Mouse (Mus musculus) E14TG2a.4 (cell line): ENCODE results near the gene Dock8.

Experiments used
- CTCF ChIP-seq: conservative IDR thresholded peaks from 2 replicates; pipeline ENCODE4 v1.5.1; 2014; ENCODE audit warnings: low read length
- NANOG ChIP-seq: IDR thresholded peaks from 2 replicates; pipeline ENCODE4 v1.6.1; 2014; ENCODE audit warnings: borderline replicate concordance, low read length, mixed read lengths

DNA sequence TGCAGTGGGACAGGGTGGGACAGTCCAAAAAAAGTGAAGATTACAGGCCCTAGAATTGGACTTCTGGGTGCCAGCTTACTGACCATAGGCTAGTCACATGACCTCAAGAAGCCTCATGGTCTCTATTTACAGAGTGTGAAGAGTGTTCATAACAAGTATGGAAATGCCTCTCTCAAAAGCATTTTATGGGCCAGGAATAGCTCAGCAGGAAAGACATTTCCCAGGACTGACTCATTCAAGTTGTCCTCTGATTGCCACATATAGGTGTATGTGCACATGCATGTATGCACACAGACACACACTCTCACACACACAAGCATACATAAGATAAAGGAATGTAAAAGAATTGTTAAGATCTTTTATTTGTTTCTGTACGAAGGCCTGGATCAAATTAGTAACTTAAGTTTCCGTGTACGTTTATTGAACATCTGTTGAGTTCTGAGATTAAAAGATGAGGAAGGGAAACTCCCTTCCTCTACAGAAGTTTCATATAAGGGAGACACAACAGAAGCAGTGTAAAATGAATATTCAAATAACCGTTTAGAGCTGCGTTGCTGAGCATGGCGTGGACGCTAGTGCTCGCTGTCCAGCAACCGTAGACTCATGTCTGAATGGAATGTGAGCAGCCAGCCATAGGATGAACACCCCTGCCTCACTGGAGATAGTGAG is 63.0 kb downstream of the Dock8 start:
- no peak for TF ChIP-seq CTCF
- TF ChIP-seq NANOG = no peak
